Mouse (Mus musculus) right cerebral cortex, adult 2 months (tissue): ENCODE measurements at regions not wholly inside any gene's neighbourhood (a gene's known extent, or its start where the extent isn't known, plus 50 kb on each side); places are given as distances from the start of the nearest gene placed in this dataset.
A peak's percentile ranks its signal among the peaks of the same experiment; 100 is the strongest.
"Not testable (repeated sequence)": the region's sequence is repeated elsewhere in the genome, so short reads cannot be mapped to it uniquely, and the experiment has no call there.

Experiments used
- DNase-seq, 2 experiments: peaks; one replicate each; pipeline ENCODE4 v3.0.0; 2021 to 2022; ENCODE audit warnings: low spot score in 2 of 2

- DNase-seq: peak; percentile 14 to 17
Observed at GRCm38 (mm10) chr3:20892916-20893430, 526.0 kb upstream of the Agtr1b start.

DNA sequence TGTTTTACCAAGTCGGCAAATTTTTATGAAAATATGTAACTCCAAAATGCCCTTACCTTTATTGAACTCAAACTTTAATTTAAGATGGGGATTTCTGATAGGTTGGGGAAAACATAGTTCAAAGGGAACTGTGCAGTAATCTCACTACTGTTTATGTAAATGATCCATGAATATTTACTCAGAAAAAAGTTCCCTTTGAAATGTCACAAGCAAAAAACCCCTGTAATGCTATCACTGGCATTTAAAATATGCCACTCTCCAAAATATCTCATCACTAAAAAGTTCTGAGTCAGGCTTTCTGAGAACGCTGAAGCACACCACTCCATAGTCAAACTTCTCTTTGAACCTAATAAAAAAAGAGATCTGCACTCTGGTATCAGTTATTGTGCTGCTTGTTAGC is 497.3 kb upstream of the Agtr1b start:
- DNase-seq: no peak

DNA sequence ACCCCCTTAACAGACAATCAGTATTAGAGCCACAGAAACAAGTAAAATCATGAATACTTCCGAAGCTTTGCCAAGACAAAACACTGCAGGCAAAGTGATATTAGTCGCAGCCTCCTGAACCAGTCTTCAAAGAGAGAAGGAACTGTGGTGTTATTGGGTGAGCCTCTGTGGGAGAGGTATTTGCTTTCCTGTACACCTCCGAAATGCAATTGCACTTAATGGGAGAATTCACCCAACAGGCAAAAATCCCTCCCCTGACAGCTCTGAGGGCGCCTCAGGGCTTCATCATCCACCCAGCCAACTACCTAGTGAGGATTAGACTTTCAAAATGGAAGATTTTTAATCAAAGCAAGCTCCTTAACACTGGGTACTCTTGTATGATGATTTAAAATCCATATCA is 464.1 kb upstream of the Agtr1b start:
- no peak for DNase-seq

DNA sequence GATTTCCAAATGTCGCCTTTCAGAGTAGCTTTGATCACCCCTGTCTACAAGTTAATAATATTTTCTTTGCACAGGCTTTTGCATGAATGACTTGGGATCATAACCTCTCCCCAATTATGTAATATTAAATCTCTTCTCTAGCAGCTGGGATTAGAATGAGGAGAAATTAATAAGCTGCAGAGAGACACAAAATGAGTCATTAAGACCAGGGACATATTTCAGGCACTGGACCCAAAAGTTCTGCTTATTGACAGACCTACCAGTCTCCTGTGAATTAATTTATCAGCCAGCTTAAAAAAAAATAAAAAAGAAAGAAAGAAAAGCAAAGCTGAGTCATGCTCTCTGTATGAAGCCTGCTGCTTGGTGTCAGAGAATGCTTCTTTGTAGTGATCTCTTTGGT is 462.4 kb upstream of the Agtr1b start:
- no peak for DNase-seq

DNA sequence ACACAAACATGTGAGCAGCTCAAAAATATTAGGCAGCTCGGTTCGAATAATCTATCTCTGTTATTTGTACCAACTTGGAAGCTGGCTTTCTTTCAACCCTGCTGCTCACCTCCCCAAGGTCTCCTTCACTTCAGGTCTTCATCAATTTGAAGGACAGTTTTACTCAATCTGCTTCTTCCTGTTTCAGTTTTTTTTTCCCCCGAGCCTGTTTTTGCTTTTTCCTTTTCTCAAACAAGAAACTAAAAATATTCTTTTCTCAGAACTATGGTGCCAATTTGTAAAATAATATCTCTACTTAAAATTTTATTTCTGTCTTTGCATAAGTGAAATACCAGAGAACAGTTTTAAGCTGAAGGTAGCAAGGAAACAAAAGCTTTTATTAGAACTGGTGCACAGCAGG is 461.8 kb upstream of the Agtr1b start:
- no peak for DNase-seq

GRCm38 (mm10) chr3:20825661-20826334 is 458.8 kb upstream of the Agtr1b start:
- no peak for DNase-seq

- peak; percentile 68 to 72 for DNase-seq
Observed at GRCm38 (mm10) chr3:20822226-20822625, 455.2 kb upstream of the Agtr1b start.

- no peak for DNase-seq
Observed at GRCm38 (mm10) chr3:20821712-20822111, 454.7 kb upstream of the Agtr1b start.

DNA sequence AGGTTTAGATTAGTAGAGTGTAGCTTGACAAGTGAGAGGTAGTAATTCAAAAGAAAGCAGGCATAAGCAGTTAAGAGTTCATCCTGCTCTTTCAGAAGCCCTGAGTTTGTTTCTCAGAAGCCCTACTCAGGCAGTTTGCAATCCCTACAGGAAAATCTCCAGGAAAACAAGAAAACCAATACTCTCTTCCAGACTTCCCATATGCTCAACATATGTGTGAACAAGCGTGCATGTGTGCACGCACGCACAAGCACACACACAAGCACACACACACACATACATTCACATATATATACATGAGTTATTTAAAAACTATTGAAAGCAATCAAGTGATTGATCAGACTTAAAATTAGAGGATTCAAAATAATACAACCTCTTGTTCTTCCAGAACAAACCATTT is 453.1 kb upstream of the Agtr1b start:
- no peak for DNase-seq

- no peak for DNase-seq
Observed at GRCm38 (mm10) chr3:20819586-20819985, 452.6 kb upstream of the Agtr1b start.

DNA sequence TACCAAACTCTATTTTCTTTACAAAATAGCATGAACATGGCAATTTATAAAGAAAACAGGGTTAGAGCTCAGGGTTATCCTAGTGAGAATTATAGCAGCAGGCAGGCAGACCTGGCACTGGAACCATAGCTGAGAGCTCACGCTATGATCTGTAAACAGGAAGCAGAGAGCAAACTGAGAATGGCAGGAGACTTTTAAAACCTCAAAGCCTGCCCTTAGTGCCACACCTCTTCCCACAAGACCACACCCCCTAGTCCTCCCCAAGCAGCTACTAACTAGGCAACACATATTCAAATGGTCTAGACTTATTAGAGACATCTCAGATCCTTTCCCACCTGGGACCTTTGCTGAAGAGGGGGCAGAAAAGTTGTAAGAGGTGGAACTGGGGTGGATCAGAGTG is 449.6 kb upstream of the Agtr1b start:
- DNase-seq: no peak

DNA sequence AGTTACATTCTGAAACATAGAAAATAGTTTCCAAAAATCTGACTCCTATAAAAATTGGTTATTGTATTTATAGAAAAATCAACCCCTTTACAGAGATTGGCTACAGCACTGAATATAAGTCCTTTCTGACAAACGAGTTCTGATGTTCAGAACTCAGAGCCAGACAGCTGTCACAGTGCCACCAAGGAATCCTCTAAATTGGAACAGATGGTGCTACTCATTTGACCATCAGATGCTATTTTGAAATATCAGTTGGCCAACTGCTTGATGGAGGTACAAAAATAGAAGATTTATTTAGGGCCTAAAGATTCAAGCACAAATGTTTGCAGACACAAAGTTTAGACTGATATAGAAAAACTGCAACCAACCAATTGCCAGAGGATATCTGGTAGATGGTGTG is 427.3 kb upstream of the Agtr1b start:
- no peak for DNase-seq

GRCm38 (mm10) chr3:20792503-20792902 is 425.5 kb upstream of the Agtr1b start:
- no peak for DNase-seq

DNA sequence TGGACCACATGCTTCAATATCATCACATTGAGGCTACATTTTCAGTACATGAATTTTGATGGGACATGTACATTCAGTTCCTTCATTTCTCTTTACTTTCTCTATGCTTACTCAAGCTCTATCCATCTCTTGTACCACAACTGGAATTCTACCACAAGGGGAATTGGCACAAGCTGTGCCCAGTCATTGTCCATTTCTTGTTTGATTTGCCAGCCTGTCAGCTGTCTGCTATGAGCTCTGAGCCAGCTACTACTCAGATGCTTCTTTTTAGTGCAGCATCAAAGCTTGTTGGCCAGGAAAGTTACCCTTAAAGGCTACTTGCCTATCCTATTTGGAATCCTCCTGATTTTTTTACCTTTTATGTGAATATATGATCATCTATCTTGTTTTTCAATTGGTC is 410.9 kb upstream of the Agtr1b start:
- DNase-seq: no peak

DNA sequence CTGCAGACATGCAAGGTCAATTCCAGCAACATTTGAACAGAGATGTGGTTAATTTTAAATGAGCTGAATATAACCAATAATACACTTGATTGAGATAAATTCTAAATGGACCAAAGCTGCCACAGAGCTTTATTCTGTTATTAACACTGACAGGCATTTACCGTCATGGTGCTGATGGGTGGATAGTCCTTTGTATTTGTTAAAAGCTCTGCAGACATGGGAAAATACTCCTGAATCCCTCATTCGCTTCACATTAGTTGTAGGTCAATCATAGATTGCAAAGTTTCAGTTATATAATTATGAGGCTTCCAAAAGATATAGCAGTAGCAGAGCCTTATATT is 410.0 kb upstream of the Agtr1b start:
- no peak for DNase-seq

- DNase-seq: peak; percentile 30 to 36
Observed at GRCm38 (mm10) chr3:20776128-20776963, 409.4 kb upstream of the Agtr1b start.

DNA sequence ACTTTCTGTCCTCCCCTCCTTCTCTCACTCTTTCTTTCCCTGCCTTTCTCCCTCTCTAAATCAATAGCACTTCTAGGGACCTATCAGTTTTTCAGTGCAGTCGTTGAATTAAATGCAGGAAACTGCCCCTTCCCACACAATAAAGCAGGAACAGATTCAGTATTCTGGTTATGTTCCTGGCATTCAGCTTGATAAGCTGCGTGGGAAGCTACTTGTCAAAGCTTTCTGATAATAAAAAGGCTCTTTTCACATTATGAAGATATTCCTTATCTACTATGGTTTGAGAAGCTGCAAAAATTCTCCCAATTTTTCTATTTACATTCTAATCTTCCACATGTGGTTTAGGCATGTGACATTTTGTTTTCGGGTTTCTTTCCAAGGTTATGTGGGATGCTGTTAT is 367.3 kb upstream of the Agtr1b start:
- DNase-seq: peak in 1 of 2 experiments; percentile 21

GRCm38 (mm10) chr3:20732005-20732404 is 365.0 kb upstream of the Agtr1b start:
- DNase-seq: no peak

- DNase-seq: no peak
Observed at GRCm38 (mm10) chr3:20730481-20730880, 363.5 kb upstream of the Agtr1b start.

DNA sequence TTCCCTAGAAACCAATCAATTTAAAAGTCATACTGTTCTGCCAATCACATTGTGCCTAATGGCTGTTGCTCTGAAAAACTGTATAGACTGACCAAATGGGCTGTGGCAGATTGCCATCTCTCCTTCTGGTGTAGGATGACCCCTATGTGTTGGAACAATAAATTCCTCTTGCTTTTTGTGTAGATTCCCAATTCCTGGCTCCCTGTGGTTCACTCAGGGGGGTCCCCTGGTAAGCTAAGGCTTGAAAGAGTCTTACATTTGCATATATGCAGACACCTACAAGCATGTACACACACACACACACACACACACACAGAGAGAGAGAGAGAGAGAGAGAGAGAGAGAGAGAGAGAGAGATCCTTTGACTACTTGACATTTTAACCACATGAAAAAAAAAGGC is 362.8 kb upstream of the Agtr1b start:
- DNase-seq: not testable (repeated sequence)

- DNase-seq: no peak
Observed at GRCm38 (mm10) chr3:20714671-20715070, 347.7 kb upstream of the Agtr1b start.

DNA sequence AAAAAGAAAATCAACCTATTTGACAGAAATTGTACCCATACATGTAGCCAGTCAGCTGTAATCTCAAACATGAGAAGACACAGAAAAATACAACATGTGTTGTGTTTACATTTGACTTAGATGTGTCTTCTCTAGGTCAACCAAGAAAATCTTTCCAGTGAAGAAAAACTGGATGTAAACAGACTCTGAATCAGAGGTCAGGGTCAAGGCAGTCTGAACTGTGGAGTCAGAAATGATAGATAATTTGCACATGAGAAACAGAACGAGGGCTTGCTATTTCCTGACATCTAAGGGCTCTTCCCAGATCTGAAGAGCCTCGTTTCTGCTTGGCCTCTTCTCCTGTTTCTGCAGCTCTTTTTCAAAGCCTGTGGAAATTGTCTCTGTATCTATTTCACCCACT is 342.7 kb upstream of the Agtr1b start:
- DNase-seq: no peak

DNA sequence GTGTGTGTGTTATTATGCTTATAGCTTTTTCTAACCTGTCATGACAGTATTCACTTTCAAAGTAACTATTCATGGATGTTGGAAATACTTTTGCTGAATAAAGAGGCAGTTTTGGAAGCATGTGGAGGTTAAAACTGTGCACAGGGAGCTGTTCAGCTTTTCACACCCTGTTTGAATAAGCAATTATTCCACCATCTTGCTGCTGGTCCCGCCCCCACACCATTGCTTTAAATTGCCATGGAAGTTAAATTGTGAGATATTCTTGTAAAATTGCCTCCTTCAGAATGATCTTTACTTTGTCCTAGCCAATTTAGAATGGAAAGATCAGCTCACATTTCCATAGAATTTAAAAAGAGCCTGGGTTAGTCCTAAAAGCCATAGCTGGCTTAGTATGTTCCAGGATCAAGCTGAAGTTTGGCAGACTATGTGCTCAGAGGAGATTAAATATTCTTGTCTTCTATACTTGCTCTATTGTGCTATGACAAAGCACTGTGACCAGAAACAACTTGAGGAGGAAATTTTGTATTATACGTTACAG is 328.4 kb upstream of the Agtr1b start:
- DNase-seq: peak; percentile 75 to 77
